Mouse (Mus musculus) lung, postnatal 10 days (tissue): Measurements from ENCODE around the gene Anks6.
A peak's percentile ranks its signal among the peaks of the same experiment; 100 is the strongest.

Source experiments
- DNase-seq: peaks from one replicate; pipeline ENCODE4 v3.0.0; 2021

Anks6 gene

DNA sequence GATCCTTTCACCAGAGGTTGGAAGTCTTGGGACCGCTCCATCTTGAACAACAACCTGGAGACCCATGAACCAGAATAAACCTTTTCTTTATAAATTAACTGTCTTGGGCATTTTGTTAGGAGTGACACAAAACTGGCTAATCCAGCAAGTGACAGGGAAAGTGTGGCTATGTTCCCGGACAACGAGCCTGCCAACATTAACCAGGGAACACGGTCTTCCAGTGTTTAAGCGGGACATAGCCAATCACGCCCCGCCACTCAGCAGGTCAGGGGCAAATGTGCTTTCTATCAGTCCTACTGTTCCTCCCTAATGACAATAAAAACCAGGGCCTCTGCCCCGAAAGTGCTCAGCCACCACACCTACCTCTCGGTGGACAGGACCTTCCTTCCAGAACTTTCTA lies 13.4 kb downstream of the Anks6 start:
- DNase-seq = no peak

DNA sequence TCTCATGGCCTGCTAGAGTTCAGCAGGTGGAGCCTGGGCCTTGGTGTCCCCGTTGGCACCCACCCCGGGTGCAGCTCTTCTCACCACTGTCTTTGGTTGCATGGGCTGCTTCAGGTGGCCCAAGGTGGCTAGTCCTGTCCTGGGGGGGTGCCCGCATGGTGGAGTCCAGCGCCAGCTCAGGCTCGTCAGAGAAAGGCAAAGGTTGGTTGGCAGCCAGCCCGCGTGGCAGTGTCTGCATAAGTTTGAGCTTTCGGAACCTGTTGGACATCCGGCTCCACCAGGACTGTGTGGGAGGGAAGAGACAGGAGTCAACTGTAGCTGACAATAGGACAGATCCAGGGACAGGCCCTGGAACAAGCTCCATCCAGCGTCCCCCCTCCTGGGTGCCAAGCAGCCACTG lies 17.6 kb downstream of the Anks6 start:
- DNase-seq = no peak

DNA sequence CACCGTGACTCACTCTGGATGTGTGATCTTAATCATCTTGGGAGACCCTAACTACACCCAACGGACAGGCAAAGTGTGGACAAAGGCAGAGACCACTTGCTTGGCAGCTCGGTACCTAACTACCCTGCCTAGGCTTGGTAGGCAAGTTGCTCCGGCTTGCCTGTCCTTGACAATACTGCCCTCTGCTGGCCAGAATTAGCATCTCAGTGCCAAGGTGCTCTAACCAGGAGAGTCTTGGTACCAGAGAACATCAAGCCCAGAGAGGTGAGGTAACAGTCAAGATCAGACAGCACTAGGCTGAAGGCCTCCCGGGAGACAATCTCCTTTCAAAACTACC lies 19.9 kb downstream of the Anks6 start:
- peak; percentile 73 for DNase-seq

DNA sequence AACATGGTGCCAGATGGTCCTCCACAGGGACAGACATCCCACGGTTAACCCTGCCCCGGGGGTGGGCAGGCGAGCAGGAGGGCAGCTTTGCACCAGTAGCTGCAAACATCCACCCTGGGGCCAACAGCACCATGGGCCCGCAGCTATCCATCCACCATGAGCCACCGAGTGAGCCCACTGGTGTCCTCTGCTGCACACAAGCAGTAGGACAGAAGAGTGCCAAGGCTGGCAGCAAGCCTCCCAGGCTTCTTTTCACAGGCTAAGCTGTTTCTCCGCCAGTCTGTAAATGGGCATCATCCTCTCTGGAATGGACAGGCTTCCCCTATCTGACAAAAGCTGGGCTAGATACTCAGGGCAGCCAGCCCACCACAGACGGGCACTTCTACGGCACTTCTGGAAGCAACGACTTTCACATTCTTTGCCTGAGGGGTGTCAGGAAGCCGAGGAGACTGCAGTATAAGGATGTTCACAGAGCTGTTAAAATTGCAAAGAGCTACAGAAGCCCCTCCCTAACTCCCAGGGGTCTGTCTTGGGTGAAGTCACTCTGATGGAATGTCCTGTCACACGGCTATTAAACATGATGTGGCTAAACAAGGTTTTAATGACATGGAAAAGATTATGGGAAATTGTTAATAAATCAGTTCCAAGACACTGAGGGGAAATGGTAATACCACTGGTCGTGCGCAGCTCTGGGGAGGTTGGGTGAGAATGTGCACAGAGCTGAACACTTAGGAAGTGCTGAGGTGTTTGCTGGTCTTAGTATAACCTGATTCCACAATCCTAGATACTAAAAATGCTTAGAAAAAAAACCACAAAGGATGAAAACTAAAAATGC lies 20.5 kb downstream of the Anks6 start:
- no peak for DNase-seq

DNA sequence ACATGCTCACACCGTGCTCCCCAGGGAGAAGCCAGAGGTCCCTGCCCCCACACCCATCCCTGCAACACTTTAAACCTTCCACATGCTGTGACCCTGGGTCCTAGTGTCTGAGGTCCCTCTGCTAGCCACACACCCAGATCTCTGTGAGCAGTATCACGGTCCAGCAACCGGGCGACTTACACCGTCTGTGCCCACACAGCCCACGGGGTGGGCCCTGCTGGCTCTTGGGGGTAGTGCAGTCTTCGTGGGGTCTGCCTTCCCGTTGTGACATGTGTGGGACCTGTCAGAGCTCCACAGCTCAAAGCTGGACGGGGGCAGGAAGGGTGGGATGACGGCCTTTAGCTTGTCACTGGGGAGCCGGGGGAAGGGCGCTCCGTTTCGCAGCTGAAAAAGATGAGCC lies 21.7 kb downstream of the Anks6 start:
- no peak for DNase-seq

DNA sequence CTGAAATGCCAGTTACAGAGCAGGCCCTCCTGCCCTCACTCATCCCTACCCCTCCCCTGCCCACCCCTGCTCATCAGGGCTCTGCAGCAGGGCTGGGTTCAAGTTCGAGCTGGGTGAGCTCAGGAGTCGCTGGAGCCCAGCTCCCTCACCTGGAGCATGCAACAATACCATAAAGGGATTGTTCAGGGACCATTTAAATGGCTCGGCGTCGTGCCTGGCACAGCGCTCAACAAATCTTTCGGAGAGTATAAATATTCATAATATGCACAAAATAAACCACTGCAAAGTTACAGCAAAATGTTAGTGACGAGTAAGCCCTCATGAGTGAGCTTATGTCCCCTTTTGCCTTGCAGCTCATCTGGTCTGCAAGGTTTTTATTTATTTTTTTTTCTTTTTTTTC lies 25.1 kb downstream of the Anks6 start:
- DNase-seq = no peak

DNA sequence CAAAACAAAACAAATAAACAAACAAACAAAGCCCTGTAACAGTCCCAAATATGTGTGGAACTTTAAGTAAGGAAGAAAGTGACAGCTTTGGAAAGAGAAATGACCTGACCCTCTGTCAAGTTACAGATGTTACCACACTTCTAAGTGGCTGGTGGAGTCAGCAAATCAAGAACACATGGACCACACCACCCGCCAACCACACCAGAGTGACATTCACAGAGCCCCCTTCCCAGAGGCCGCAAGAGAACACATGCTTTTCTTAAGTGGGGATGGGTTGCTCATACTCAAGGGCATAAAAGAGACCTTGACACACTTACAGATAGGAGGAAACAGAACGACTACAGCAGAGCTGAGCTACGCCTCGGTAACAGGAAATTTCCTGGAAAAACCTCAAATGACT lies 28.4 kb downstream of the Anks6 start:
- no peak for DNase-seq

DNA sequence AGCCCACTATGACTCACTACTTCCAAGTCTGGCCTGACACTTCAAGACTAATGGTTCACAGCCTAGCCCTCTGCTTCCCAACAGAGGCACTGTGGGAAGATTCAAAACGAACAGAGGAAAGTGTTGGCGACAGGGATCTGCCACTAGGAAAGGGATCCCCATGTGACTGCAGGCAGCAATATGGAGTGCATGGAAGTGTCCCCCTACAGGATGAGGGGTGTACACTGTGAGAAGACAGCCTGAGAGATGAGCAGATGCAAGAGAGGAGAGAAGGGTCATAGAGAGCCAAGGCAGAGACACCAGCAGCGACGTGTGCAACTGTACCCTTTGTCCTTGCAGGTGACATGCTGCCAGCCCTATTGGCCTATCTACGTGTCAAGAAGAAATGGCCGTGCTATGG lies 33.3 kb downstream of the Anks6 start:
- DNase-seq = no peak

DNA sequence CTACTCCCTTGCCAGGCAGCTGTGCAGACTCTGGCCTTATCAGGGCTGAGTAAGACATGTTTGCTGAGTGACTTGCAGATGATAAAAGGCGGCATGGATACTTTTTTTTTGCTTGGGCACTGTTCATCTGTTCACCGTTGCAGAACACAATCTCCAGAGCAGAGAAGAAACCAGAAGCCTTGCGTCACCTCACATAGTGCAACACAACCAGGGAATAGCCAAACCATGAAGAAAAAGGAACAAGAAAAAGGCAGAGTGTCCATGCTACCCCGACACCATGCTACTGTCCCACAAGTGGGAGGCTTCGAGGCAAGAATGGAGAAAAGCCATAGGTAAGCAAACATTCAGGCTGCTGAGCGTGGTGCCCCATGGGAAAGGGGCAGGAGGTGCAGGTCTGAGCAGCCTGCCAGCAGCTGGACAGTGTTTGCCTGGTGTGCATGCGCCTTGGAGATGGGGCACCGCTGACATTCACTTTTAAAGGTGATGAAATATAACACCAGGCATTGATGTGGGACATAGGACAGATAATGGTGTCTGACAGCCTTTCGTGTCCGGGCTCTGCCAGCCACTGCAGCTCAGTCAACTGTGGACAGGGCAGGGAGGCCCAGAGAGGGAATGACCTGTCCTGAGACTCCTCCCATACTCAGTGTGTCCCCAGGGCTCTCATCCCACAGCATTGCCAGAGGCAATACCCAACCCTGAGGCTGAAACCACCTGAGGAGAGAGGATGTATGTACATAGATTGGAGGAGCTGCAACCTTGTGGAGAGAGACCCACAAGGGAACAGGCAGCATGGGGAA lies 34.2 kb downstream of the Anks6 start:
- no peak for DNase-seq

DNA sequence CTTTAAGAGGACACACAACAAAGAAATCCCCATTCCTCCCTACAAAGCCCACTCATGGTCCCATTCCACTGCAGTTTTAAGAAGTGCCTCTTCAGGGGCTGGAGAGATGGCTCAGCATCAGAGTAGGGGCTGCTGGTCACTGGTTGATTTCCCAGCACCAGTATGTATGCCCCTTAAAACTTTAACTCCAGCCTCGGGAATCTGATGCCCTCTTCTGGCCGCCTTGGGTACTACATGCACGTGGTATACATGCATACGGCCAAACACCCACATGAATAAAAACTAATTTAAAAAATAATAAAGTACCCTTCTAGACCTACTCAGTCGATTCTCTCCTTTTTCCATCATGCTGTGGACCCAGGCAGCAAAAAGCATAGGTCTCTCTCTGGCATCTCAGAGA lies 36.7 kb downstream of the Anks6 start:
- DNase-seq = peak; percentile 70

DNA sequence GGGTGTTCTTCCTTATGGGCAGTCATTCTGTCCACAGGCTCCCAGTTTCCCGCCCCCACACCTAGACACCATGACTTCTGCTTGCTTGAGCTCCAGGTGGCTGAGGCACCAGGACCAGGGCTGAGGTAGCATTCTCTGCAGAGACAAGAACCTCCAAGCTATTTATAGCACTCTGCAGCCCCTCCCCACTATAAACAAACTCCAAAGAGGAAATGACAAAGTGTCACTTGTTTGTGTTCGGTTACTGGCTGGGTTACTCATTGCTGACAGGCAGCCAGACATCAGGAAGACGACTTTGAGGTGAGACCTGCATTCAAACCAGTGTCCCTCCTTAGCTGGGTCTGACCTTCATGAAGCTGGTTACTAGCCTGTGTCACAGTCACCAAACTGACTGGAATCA lies 42.1 kb downstream of the Anks6 start:
- peak; percentile 36 for DNase-seq

DNA sequence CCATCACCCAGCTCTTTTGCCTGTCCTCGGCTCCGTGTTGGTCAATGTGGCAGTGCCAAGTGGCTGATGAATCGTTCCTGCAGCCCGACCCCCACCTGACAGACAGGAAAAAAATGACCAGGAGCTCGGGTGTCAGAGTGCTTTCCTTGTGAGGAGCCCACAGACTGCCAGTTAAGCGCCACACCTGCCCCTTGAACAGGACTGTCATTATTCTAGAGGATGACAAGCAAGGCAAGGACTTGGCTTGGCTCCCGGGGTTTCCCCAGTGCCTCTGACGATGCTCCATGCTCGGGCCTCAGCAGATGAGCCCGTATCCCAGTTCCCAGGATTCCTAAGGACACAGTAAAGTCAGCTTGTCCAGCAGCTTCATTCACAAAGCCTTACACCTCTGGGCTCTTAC lies 44.8 kb downstream of the Anks6 start:
- DNase-seq = no peak

DNA sequence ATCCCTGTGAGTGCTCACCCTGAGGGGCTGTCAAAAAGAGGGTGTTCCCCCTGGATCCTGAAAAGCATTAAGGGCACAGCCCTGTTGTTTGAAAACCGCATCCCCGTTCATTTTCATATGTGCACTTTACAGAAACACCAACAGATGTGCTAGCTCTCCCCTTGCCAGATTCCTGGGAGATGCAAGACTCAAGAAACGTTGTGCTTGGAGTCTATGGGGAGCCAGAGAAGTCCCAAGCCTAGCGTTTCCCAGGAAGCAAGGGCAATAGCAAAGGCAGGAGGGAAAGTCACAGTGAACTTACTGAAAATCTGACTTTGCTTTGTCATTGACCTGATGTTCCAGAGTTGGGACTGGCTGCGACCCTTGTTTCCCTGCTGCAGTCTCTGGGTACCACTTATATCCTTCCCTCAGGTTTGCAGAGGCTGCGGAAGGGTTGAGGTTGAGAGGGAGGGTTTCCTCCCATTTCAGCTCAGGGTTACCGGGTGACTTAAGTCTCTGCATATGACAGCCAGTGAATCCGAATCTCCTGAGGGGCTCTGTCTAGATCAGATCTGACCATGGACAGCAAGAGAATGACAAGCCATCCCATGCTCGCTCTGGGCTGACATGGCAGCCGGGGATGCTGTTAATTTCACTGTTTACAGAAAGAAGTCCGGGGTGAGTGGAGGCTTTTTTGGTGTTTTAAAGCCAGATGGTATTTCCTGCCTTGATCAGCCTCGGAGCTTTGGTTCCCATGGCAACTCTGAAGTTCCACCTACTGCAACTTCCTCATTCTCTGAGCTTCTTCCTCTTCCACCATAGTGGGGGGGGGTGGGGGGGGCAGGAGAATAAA lies 46.6 kb downstream of the Anks6 start:
- peak; percentile 50 for DNase-seq

DNA sequence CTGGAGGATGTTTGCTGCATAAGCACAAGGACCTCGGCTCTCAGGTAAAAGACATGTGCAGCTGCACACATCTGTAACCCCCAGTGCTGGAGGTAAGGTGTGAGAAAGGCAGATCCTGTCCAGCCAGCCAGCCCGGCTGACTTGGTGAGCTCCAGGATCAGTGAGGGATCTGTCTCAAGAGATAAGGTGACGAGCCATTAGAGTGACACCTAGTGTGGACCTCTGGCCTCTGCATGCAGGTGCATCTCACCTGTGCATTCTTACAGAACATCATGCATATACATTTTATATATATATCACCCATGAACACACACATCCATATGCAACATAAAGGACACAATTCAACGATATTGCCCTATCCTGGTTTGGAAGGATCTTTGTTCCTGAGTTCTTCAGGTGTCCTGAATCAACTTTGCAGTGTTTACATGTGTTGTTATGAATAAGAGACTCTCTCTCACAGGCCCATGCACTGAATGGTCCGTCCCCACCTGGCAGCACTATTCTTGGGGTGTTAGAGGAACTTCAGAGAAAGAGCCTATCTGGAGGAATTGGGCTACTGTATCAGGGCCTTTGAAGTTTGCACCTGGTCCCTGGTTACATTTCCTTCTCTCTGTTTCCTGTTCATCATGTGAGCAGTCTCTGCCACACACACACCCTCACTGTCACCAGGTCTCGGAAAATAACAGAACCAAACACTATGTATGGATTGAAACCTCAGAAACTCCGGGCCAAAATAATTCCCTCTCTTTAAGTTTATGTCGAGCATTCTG lies 56.4 kb downstream of the Anks6 start:
- no peak for DNase-seq

DNA sequence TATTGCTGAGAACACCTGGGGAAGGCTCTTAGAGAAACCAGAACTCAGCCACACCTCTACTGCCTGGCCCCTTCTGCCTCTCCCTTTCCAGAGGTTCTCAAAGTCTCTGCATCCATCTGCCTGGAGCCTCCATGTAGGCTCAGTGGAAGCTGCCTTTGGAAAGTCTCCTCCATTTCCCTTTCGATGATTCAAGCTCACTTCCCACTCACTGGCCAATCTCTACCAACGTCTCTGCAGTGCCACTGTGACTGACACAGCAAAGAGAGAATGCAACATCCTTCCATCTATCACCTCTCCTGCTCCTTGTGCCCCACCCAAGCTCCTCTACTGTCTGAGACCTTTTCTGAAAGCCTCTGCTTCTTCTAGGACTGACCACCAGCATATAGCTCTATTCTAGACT lies 59.3 kb downstream of the Anks6 start:
- no peak for DNase-seq

DNA sequence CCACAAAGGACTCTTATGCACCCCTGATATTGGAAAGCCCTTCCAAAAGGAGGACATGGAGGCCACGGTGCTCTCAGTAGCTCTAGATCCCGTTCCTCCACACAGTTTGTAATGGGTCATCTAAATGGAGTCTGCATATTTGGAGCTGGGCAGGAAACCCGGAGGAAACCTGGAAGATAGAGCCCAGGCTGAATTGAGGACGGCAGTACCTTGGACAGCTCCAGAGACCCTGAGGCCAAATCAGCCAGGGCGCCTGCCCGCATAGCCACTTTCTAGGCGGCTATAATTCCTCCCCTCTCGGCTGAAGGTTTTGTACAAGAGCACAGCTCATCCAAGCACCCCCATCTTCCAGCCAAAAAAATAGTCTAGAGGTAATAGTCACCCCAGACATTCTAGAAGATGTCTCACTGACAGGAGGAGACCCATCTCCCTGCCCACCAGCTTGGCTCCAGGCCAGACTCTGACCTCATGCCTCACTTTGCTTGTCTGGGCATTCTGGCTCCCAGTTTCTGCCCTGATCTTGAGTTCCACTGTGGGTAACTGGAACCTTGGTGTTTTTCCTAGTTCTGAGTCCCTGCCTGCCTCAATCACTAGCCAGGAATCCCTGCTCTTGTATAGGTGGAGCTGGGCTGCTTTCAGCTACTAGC lies 64.3 kb downstream of the Anks6 start:
- DNase-seq = peak; percentile 66

DNA sequence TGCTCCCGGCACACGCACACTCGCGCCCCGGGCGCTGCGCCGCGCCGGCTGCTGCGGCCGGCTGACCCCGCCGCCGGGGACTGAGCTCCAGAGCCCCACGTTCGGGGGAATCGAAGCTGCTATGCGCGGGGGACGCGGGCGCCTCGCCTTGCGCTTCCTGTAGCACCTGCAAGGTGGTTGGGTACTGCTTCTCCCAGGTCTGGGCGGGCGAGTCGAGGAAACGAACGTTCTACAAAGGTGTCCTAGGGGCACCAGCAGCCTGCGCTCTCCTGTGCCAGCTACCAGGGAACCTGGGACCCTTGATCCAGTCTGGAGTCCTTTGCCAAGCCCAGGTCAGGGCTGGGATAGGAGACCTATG lies 65.3 kb downstream of the Anks6 start:
- DNase-seq = no peak

DNA sequence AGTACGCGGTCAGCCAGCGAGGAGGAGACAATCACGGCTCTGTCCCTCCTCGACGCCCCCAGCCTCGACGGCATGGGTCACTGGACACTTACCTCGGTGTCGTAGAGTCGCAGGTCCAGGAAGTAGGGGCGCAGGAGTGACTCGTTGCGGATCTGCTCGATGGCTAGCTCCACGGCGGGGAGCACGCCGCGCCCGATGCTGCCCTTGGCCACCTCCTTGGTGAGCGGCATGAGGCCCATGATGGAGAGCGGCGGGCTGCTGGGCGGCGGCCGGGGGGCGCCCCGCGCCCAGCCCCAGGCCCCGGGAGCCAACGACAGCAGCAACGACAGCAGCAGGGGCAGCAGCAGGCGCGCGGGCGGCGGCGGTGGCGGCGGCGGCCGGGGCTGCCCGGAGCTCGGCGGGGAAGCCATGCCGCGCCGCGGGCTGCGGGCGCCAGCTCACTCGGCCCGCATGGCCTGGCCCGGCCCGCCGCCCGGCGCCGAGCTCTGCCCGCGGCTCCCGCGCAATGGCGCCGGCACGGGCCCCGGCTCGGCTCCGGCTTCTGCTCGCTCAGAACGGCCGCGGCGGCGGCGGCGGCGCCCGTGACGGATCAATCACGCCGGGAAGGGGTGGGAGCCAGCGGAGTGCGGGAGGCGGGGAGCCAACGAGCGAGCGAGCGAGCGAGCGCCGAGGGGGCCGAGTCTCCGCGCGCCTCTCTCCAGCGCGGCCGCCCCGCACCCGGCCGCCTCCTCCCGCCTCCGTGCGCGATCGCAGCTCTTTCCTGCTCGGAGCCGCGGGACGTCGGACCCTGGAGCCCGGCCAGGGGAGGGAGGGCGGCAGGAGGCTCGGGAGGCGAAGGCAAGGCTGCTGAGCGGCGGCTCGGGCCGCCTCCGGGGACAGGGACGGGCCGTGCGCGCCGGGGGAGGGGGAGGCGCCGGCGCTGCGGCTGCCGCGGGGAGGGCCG lies 65.9 kb downstream of the Anks6 start, which contains the start of gene Gabbr2:
Gene Gabbr2, minus strand, starts transcription at position 858 of the 943 bp plus-strand sequence.
- no peak for DNase-seq

DNA sequence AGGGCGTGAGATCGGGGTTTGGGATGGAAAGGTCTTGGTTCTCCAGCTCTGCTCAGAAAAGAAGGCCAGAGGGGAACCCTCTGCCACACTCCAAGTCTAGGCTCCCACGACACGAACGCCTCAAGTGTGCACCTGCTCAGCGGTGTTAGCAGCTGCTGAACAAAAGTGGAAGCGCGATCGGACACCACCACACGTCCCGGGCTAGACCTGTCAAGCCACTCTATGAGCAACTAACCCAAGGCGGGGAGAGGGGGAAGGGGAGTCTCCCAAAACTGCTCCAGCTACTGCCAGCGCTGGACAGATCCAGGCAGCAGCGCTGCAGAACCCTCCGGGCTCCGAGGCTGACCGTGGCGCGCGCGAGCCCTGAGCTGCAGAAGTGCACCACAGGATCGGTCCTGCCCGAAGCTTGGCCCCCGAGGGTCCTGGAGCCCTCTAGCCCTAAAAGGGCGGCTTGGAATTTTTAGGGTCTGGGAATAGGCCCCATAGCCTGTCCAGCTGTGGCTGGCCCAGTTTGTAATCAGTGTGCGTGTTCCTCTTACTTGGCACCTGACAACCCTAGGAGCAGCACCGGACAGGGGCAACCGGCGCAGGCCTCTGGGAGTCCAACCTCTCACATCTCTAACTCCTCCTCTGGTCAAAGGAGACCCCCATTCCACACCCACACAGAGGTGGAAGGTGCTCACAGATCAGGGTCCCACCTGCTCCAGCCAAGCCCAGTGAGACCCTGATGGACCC lies 66.8 kb downstream of the Anks6 start:
- no peak for DNase-seq

DNA sequence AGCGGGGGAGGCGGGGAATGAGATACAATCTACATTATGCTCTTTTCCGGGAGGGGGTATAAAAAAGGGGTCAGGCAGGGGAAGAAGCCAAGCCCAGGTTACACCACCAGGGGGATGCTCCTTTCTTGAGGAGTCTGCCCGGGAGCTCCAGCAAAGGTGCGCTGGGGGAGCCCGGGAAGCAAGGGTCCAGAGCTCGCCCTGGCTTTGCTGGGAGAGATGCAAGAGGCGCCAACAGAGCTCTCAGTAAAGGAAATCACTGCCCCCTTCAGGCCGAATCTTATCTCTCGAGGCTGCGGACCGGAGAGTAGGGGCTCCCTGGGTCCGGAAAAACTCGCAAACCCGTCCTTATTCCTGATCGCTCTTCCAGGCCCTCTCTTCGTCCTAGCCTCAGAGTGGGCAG lies 67.4 kb downstream of the Anks6 start:
- DNase-seq = peak; percentile 33
